Mouse (Mus musculus) cerebellum, adult 9-10 months (tissue): Measurements from ENCODE around the gene Zfp882.
"Not testable (repeated sequence)": the region's sequence is repeated elsewhere in the genome, so short reads cannot be mapped to it uniquely, and the experiment has no call there.

Source experiments
- DNase-seq: peaks from one replicate; pipeline ENCODE4 v3.0.0; 2022

Zfp882 gene

GRCm38 (mm10) chr8:71908309-71909261 is at the start of gene Zfp882, which contains the start of gene Zfp617:
Gene Zfp882, plus strand, starts transcription at chr8:71908608.
Gene Zfp617, plus strand, starts transcription at chr8:71908635.
- peak; percentile 93 for DNase-seq

GRCm38 (mm10) chr8:71861551-71861950 is 46.9 kb upstream of the Zfp882 start:
- not testable (repeated sequence) for DNase-seq

GRCm38 (mm10) chr8:71862038-71862437 is 46.4 kb upstream of the Zfp882 start:
- not testable (repeated sequence) for DNase-seq

- DNase-seq: peak; percentile 77
These were observed 26.7 kb upstream of the Zfp882 start, which contains the start of gene Zfp709 for GRCm38 (mm10) chr8:71881618-71882274. Gene Zfp709, plus strand, starts transcription at chr8:71882019.

GRCm38 (mm10) chr8:71900666-71901065 is 7.7 kb upstream of the Zfp882 start:
- DNase-seq: not testable (repeated sequence)

- DNase-seq: not testable (repeated sequence)
These were observed 5.3 kb upstream of the Zfp882 start for GRCm38 (mm10) chr8:71903084-71903483.

GRCm38 (mm10) chr8:71906809-71907208 is 1.6 kb upstream of the Zfp882 start:
- DNase-seq: no peak

- DNase-seq: no peak
These were observed 580 bp upstream of the Zfp882 start for GRCm38 (mm10) chr8:71907798-71908257.

- no peak for DNase-seq
These were observed 3.9 kb downstream of the Zfp882 start for GRCm38 (mm10) chr8:71912286-71912685.

GRCm38 (mm10) chr8:71922567-71923401 is 14.4 kb downstream of the Zfp882 start:
- peak; percentile 96 for DNase-seq

GRCm38 (mm10) chr8:71925791-71926190 is 17.4 kb downstream of the Zfp882 start:
- DNase-seq: no peak

- DNase-seq: no peak
These were observed 18.1 kb downstream of the Zfp882 start for GRCm38 (mm10) chr8:71926551-71926950.

- no peak for DNase-seq
These were observed 19.4 kb downstream of the Zfp882 start for GRCm38 (mm10) chr8:71927779-71928178.

GRCm38 (mm10) chr8:71938037-71938436 is 29.6 kb downstream of the Zfp882 start:
- DNase-seq: not testable (repeated sequence)

GRCm38 (mm10) chr8:71940293-71941208 is 32.1 kb downstream of the Zfp882 start:
- DNase-seq: no peak

- DNase-seq: no peak
These were observed 33.4 kb downstream of the Zfp882 start for GRCm38 (mm10) chr8:71941776-71942175.

GRCm38 (mm10) chr8:71948624-71949023 is 40.2 kb downstream of the Zfp882 start:
- DNase-seq: no peak

- peak; percentile 99 for DNase-seq
These were observed 42.2 kb downstream of the Zfp882 start, which contains the start of gene Zfp961 for GRCm38 (mm10) chr8:71950482-71951221. Gene Zfp961, plus strand, starts transcription at chr8:71951038.

- peak; percentile 28 for DNase-seq
These were observed 43.2 kb downstream of the Zfp882 start for GRCm38 (mm10) chr8:71951436-71952161.

- no peak for DNase-seq
These were observed 44.1 kb downstream of the Zfp882 start for GRCm38 (mm10) chr8:71952489-71952888.
